Mouse (Mus musculus) heart, postnatal 36 days (tissue): Measurements from ENCODE around the gene Commd1. TPM values are rescaled to one million over a fixed set of nuclear protein-coding genes. Genes with fewer than 3 reads are reported as not detected.

ENCODE experiments used
- DNase-seq, 2 experiments: peaks; one replicate each; pipeline ENCODE4 v3.0.0; 2021 to 2022
- intact Hi-C: fragments of 180-260 bp; cut with DNase I; formaldehyde crosslinking; loops from one replicate; pipeline ENCODE4 v1.15.1; 2025
- total RNA-seq, 2 experiments: library from RNA; stranded (reverse); gene quantifications; 2 replicates each; pipeline ENCODE4 v1.2.3; 2021

Commd1 gene
- total RNA-seq, 2 experiments from 2014 or later: 150 to 164 TPM

- no peak for DNase-seq
- intact Hi-C loops: loop anchor here (1.0 to 5.0 kb wide), 3 partner anchors 101 to 326 kb away; no protein-coding TSS in a partner anchor
Measured at GRCm38 (mm10) chr11:22957791-22958374, 24.3 kb downstream of the Commd1 start.

- peak; percentile 56 to 57 for DNase-seq
- intact Hi-C loops: loop anchor here (1.0 to 5.0 kb wide), 2 partner anchors 100 to 325 kb away; no protein-coding TSS in a partner anchor
Measured at GRCm38 (mm10) chr11:22956830-22957229, 25.4 kb downstream of the Commd1 start.

- no peak for DNase-seq
- intact Hi-C loops: loop anchor here (5.0 kb wide), 1 partner anchor 99 kb away; no protein-coding TSS in a partner anchor
Measured at GRCm38 (mm10) chr11:22956346-22956745, 25.8 kb downstream of the Commd1 start.

GRCm38 (mm10) chr11:22952668-22953067 is 29.5 kb downstream of the Commd1 start:
- intact Hi-C loops: loop anchor here (5.0 kb wide), 1 partner anchor 35 kb away; no protein-coding TSS in a partner anchor
- DNase-seq: no peak

DNA sequence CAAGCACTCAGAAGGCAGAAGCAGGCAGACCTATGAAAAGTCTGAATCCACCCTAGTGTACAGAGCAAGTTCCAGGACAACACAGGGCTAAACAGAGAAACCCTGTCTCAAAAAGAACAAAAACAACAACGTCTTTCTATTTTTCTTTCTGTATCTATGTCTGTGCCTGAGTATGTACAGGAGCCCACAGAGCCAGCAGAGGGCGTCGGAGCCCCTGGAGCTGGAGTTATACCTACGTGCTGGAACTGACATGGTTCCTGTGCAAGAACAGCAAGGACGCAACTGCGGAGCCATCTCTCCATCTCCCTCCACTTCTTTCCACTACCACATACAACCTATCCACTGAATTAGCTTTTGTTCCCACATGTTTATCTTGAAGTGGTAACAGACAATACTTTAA is 32.1 kb downstream of the Commd1 start:
- no peak for DNase-seq
- intact Hi-C loops: loop anchor here (5.0 kb wide), 1 partner anchor 33 kb away; no protein-coding TSS in a partner anchor

GRCm38 (mm10) chr11:22949101-22949500 is 33.1 kb downstream of the Commd1 start:
- intact Hi-C loops: no loop called here
- DNase-seq: no peak

DNA sequence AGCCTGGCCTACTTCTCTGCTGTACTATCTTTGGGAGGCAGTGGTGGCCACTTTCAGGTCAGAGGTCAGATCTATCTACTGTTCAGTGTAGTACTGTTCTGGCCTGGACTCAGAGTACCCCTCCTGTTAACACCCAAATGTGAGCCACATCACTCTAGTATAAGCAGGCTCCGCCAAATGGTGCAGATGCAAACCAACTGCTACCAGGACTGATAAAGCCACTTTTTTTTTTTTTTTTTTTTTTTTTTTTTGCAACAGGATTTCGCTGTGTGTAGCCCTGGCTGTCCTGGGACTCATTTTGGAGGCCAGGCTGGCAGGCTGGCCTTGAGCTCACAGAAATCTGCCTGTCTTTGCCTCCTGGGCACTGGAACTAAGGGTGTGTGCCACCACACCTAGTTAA is 43.2 kb downstream of the Commd1 start:
- intact Hi-C loops: no loop called here
- DNase-seq: no peak

- DNase-seq: no peak
- intact Hi-C loops: no loop called here
Measured at GRCm38 (mm10) chr11:22937716-22938316, 44.4 kb downstream of the Commd1 start.

DNA sequence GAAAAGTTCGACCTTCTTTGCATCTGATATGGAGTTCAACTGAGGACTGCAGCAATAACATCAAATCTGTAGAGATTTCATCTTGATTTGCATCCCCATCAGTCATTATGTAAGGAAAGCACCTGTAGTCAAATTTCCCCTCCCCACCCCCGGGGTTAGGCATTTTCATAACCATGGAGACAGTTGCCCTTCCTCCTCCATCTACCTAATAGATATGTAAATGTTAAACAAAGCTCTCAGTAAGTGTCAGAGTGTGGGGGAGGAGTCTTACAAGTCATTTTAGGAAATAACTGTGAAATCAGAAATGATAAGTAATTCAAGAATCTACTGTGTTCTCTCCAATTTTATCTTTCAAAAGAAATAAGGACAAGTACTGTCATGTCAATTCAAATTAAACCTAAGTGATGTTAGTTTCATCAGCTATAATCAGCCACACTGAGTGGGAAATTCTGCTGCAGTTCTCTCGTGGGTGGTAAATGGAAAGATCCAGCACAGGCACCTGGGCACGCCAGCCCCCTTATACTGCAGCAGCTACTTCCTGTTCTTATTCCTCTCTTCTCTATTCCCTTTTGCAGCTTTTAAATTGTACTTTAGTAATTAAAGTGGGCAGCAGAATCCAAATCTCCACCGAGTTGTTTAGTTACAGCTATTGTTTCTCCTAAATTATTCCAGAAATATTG is 45.6 kb downstream of the Commd1 start:
- intact Hi-C loops: no loop called here
- DNase-seq: no peak

DNA sequence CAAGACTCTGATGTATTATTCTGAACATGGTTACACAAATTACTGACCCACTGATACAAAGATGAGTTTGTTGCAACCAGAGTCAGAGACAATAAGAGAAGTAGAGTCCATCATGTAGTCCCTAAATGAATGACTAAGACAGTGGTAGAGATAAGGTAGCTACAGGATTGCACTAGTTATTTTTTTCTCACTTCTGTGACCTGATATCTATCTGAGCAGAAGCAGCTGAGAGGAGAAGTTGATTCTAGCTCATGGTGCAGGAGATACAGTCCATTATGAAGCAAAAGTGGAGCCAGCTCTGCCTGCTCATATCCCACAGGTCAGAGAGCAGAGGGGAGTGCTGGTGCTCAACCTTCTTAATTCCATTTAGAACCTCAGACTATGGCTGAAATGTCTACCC is 50.0 kb downstream of the Commd1 start:
- intact Hi-C loops: no loop called here
- no peak for DNase-seq

GRCm38 (mm10) chr11:22931320-22931905 is 50.8 kb downstream of the Commd1 start:
- intact Hi-C loops: no loop called here

GRCm38 (mm10) chr11:22930129-22930528 is 52.1 kb downstream of the Commd1 start:
- intact Hi-C loops: no loop called here
- no peak for DNase-seq

More at GRCm38 (mm10) chr11:22931320-22931905, 50.8 kb downstream of the Commd1 start:
- DNase-seq: no peak

DNA sequence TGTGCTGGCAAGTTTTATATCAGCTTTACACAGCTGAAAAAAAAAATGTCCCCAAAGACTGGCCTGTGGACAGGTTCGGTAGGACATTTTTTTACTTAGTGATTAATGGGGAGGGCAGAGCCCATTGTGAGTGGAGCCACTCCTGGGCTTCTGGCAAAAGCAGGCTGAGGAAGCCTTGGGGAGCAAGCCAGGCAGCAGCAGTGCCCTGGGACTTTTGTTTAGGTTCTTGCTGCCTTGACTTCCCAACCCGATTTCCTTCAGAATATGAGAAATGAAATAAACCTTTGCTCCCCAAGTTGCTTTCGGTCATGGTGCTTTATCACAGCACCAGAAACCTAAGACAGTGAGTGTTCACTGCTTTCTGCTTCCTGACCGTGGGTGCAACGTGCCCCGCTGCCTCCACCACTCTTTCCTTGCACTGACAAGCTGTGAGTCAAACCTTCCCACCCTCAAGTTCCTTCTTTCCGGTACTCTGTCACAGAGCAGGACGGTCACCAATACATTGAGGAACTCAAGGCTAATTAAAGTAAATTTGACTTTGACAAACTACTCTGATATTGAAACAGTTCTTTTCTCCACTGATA is 53.5 kb downstream of the Commd1 start:
- no peak for DNase-seq
- intact Hi-C loops: no loop called here

DNA sequence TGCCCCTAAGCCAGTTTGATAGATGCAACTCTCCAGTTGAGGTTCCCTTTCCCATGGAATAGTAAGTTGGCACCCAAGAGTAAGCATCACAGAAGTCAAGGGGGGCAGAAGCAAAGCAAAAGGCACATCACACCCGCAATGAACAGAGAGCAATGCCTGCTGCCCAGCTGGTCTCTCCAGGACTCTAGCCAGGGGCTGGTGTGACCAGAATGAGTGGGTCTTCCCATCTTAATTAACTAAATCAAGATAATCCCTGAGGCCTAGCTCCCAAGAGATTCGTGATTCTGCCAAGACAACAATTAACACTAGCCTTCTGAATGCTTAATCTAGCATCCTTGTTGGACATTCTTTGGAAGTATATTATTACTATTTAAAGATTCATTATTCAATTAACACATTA is 58.6 kb downstream of the Commd1 start:
- DNase-seq: no peak
- intact Hi-C loops: no loop called here

DNA sequence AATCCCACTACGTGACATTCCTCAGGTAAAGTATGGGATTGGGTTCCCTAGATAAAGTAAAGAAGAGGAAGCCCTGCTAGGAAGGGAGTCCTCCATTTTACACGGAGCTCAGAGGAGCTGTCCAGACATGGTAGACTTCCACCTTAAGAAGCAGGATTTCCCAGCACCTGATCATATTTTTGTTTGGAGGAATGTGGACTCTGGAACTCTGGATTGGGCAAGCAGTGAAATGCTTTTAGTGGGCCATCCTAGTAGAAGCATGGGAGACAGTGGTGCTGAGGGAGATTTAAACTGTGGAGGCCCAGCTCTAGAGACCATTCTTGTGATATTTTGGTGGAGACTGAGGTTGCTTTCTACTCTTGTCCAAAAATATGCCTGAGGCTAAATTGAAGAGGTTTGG is 59.6 kb downstream of the Commd1 start:
- intact Hi-C loops: no loop called here
- DNase-seq: no peak

DNA sequence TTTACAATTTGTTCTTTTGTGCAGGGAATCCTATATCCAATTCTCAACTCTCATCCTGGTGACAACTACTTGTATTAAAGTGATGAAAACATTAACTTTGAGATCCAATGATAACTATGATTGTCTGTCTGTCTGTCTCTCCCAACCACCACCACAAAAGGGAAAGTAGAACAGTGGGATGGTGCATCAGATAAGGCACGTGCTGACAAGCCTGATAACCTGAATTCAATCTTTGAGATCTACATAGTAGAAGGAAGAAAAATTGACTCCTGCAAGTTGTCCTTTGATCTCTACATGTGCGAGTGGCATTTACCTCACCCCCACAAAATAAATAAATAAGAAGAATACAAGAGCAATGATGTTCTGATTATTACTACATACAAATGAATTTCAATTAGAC is 62.8 kb downstream of the Commd1 start:
- DNase-seq: no peak
- intact Hi-C loops: loop anchor here (5.0 kb wide), 1 partner anchor 33 kb away; no protein-coding TSS in a partner anchor

DNA sequence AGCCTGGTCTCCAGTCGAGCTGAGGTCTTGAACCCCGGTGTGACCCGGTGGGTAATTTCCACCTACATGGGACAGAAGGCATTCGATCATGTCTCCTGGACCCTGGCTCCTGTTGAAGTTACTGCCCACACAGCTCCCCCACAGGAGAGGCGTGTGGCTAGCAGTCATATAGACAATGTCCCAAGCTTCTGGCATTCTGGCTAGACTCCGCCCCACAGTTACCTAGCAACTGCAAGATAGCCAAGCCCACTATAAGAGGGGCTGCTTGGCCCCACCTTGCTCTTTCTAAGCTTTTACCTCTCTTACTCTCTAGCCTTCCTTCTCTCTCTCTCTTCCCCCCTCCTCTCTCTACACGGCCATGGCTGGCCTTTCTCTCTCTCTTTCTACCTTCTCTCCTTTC is 64.4 kb downstream of the Commd1 start:
- intact Hi-C loops: loop anchor here (5.0 kb wide), 1 partner anchor 35 kb away; no protein-coding TSS in a partner anchor
- no peak for DNase-seq

GRCm38 (mm10) chr11:22913744-22914143 is 68.4 kb downstream of the Commd1 start:
- no peak for DNase-seq
- intact Hi-C loops: no loop called here

- no peak for DNase-seq
Measured at GRCm38 (mm10) chr11:22911831-22912230, 70.4 kb downstream of the Commd1 start.

DNA sequence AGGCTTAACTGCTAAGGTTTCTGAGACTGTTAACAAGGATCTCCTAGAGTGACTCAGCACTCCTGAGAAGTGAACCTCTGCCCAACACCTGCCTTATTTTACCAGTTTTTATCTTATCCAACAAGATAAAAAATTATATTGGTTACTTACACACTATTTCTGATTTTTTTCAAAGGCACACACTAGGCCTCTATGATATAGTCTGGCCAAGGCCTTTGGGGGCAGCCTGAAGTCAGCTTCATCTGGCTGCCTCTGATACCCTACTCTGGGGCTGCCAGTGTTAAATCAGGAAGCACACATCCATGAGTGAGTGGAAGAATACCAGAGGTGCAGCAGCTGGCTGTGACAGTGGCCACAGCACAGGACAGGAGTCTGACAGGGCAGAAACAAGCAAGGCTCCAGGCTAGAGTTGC is 75.7 kb downstream of the Commd1 start:
- intact Hi-C loops: no loop called here
- no peak for DNase-seq

More at GRCm38 (mm10) chr11:22911831-22912230, 70.4 kb downstream of the Commd1 start:
- intact Hi-C loops: no loop called here

DNA sequence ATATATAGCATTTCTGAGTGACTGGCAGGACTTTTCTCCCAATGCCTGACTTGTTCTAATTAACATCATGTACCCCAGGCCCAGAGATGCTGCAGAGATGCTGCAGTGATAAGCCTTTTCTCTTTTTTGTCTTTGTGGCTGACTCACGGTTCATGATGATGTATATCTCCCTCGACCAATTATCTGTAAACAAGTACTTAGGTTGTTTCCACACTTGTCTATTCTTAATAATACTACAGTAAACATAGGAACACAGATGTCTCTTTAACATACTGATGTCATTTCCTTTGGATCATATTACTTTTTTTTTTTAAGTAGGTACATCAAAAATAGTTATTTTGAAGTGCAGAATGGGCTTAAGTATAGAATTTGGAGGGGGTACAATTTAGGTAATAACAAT is 79.3 kb downstream of the Commd1 start:
- DNase-seq: no peak
- intact Hi-C loops: no loop called here
